Mouse (Mus musculus) forebrain, embryonic 14.5 days (tissue): ENCODE results near the gene Zfp346. TPM values are rescaled to one million over a fixed set of nuclear protein-coding genes. Genes with fewer than 3 reads are reported as not detected.

Experiments used
- ATAC-seq: fragments of 200-750 bp; cut with Nextera tagmentation; 2 replicates; pipeline ENCODE4 v1.8.0; 2017; ENCODE audit warnings: mild to moderate bottlenecking, moderate library complexity
- DNase-seq: peaks from one replicate; pipeline ENCODE4 v3.0.0-alpha.2; 2015; ENCODE audit warnings: low spot score
- H3K27ac ChIP-seq: fragments of 300-500 bp; sonication (generic); 2 replicates; pipeline ENCODE4 v1.5.1; 2014; ENCODE audit warnings: low read depth, mild to moderate bottlenecking, control low read depth, low read length, moderate library complexity
- H3K27me3 ChIP-seq: fragments of 300-500 bp; sonication (generic); replicated peaks from 2 replicates; pipeline ENCODE4 v1.6.1; 2014; ENCODE audit warnings: low read length, control low read depth, mixed read lengths; ENCODE audit not compliant: control insufficient read depth, insufficient read depth
- H3K36me3 ChIP-seq: fragments of 300-500 bp; sonication (generic); 2 replicates; pipeline ENCODE4 v1.6.1; 2014; ENCODE audit warnings: low read length, control low read depth; ENCODE audit not compliant: control insufficient read depth, insufficient read depth
- H3K4me1 ChIP-seq: fragments of 300-500 bp; sonication (generic); 2 replicates; pipeline ENCODE4 v1.6.1; 2014; ENCODE audit warnings: antibody characterized with exemption, low read length, control low read depth; ENCODE audit not compliant: control insufficient read depth, insufficient read depth
- H3K4me2 ChIP-seq: fragments of 300-500 bp; sonication (generic); 2 replicates; pipeline ENCODE4 v1.6.1; 2014; ENCODE audit warnings: mild to moderate bottlenecking, control low read depth, low read length
- H3K4me3 ChIP-seq: fragments of 300-500 bp; sonication (generic); 2 replicates; pipeline ENCODE4 v1.5.1; 2014; ENCODE audit warnings: low read depth, low read length, control low read depth
- H3K9ac ChIP-seq: fragments of 300-500 bp; sonication (generic); 2 replicates; pipeline ENCODE4 v1.6.1; 2014; ENCODE audit warnings: mild to moderate bottlenecking, low read length, control low read depth, moderate library complexity
- H3K9me3 ChIP-seq: fragments of 300-500 bp; sonication (generic); replicated peaks from 2 replicates; pipeline ENCODE4 v1.6.1; 2016; ENCODE audit warnings: low read length, control low read depth, mixed read lengths; ENCODE audit not compliant: control insufficient read depth
- WGBS: fragments of 180-500 bp; shearing (Covaris S2); extraction: QIAGEN DNeasy Blood & Tissue Kit; methylation state at CpG from one replicate; pipeline ENCODE4 v1.1.7; 2014; 5-methylcytosine and 5-hydroxymethylcytosine counted together
- polyA plus RNA-seq: library from polyadenylated mRNA; unstranded; fragments of >200 nt; fragmentation: Nextera tagmentation; extraction: Ambion mirVana; gene quantifications from 2 replicates; pipeline ENCODE4 v1.2.1, GENCODE M21; 2014

Gene Zfp346
- polyA plus RNA-seq, 1 experiment from 2014 or later: 20.3 TPM

DNA sequence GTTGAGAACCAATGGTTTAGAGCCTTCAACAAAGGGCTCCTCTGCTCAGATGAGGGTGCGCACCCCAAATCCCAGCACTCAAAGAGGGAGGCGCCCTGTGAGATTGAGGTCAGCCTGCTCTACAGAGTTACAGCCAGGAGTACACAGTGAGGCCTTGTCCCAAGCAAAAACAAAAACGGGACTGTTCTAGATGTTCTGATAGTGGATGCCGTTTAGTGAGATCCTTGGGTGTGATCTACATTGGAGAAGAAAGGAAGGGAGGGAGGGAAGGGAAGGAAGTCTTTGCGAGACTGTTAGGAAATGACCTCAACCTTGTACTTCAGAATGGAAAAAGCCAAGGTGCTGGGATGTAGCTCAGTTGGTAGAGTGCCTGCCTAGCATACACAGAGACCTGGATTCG is 71.2 kb downstream of the Zfp346 start:
- no peaks in the 10 kb centered on the region for H3K36me3 ChIP-seq
- ATAC-seq: no peak
- H3K27ac ChIP-seq: no peak overlapping the region
- H3K4me3 ChIP-seq: no peak overlapping the region
- 97% methylated on average over 6 of the region's 6 CpGs for WGBS
- H3K9me3 ChIP-seq: no peaks in the 10 kb centered on the region
- H3K4me1 ChIP-seq: peaks cover 9% of the 10 kb centered on the region
- H3K27me3 ChIP-seq: no peaks in the 10 kb centered on the region
- H3K4me2 ChIP-seq: no peak overlapping the region
- H3K9ac ChIP-seq: no peak overlapping the region
- DNase-seq: no peak

GRCm38 (mm10) chr13:55177903-55178496 is 72.9 kb downstream of the Zfp346 start:
- Histone ChIP-seq H3K36me3 (no peaks in the 10 kb centered on the region), H3K4me1 (no peaks in the 10 kb centered on the region; the same call in 1 of the 2 replicates), H3K9ac (no peak overlapping the region), H3K27me3 (no peaks in the 10 kb centered on the region), H3K9me3 (no peaks in the 10 kb centered on the region), H3K27ac (no peak overlapping the region), H3K4me2 (no peak overlapping the region), H3K4me3 (no peak overlapping the region)
- WGBS: 61% methylated on average over 4 of the region's 4 CpGs
- ATAC-seq: no peak
- no peak for DNase-seq

DNA sequence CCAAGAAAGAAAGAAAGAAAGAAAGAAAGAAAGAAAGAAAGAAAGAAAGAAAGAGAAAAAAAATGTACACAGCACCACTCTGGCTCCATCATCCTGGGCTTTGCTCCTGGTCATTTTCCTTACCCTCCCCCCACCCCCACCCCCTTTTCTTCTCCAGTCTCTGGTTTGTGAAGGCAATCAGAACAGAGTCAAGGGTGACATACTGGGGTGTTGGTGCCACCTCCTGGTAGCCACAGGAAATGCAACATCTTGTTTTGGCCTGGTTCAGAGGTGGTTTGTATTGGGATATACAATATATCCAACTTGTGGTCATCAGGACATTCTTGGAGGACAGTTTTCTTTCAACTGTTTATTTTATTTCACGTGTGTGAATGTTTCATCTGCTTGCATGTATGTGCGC is 73.4 kb downstream of the Zfp346 start:
- ATAC-seq (peak; percentile 25; the same call in 1 of the 2 replicates), DNase-seq (peak; percentile 77)
- no peaks in the 10 kb centered on the region for H3K27me3 ChIP-seq
- H3K36me3 ChIP-seq: no peaks in the 10 kb centered on the region
- no peak overlapping the region for H3K4me2 ChIP-seq
- no peaks in the 10 kb centered on the region; the same call in 1 of the 2 replicates for H3K4me1 ChIP-seq
- no peaks in the 10 kb centered on the region for H3K9me3 ChIP-seq
- no peak overlapping the region for H3K4me3 ChIP-seq
- WGBS: 34% methylated on average over 2 of the region's 2 CpGs
- no peak overlapping the region for H3K9ac ChIP-seq
- no peak overlapping the region for H3K27ac ChIP-seq

GRCm38 (mm10) chr13:55179591-55179990 is 74.5 kb downstream of the Zfp346 start:
- ATAC-seq: no peak
- H3K9ac ChIP-seq: no peak overlapping the region
- WGBS: 80% methylated on average over 3 of the region's 3 CpGs
- H3K9me3 ChIP-seq: no peaks in the 10 kb centered on the region
- H3K27ac ChIP-seq: no peak overlapping the region
- H3K36me3 ChIP-seq: no peaks in the 10 kb centered on the region
- no peak overlapping the region for H3K4me2 ChIP-seq
- no peak overlapping the region for H3K4me3 ChIP-seq
- no peaks in the 10 kb centered on the region; the same call in 1 of the 2 replicates for H3K4me1 ChIP-seq
- H3K27me3 ChIP-seq: no peaks in the 10 kb centered on the region
- DNase-seq: peak; percentile 54

GRCm38 (mm10) chr13:55181786-55182172 is 76.7 kb downstream of the Zfp346 start:
- 69% methylated on average over 2 of the region's 2 CpGs for WGBS
- no peaks in the 10 kb centered on the region for H3K27me3 ChIP-seq
- H3K4me2 ChIP-seq: peak overlapping the region; percentile 41
- H3K9me3 ChIP-seq: no peaks in the 10 kb centered on the region
- DNase-seq (no peak), ATAC-seq (0 out of 2 replicates have a peak, but pooled peaks have one; percentile 27)
- no peak overlapping the region for H3K27ac ChIP-seq
- H3K36me3 ChIP-seq: no peaks in the 10 kb centered on the region
- no peaks in the 10 kb centered on the region; the same call in 1 of the 2 replicates for H3K4me1 ChIP-seq
- no peak overlapping the region; the same call in 1 of the 2 replicates for H3K9ac ChIP-seq
- peak overlapping the region; percentile 15; the same call in 1 of the 2 replicates for H3K4me3 ChIP-seq

GRCm38 (mm10) chr13:55182173-55182894 is 77.2 kb downstream of the Zfp346 start:
- peak overlapping the region; percentile 54 for H3K9ac ChIP-seq
- ATAC-seq (peak; percentile 80), DNase-seq (peak; percentile 77)
- WGBS: 4% methylated on average over 23 of the region's 23 CpGs
- H3K9me3 ChIP-seq: no peaks in the 10 kb centered on the region
- H3K27me3 ChIP-seq: no peaks in the 10 kb centered on the region
- H3K4me2 ChIP-seq: peak overlapping the region; percentile 41
- H3K27ac ChIP-seq: peak overlapping the region; percentile 63; the same call in 1 of the 2 replicates
- H3K36me3 ChIP-seq: no peaks in the 10 kb centered on the region
- H3K4me3 ChIP-seq: peak overlapping the region; percentile 15
- no peaks in the 10 kb centered on the region; the same call in 1 of the 2 replicates for H3K4me1 ChIP-seq

DNA sequence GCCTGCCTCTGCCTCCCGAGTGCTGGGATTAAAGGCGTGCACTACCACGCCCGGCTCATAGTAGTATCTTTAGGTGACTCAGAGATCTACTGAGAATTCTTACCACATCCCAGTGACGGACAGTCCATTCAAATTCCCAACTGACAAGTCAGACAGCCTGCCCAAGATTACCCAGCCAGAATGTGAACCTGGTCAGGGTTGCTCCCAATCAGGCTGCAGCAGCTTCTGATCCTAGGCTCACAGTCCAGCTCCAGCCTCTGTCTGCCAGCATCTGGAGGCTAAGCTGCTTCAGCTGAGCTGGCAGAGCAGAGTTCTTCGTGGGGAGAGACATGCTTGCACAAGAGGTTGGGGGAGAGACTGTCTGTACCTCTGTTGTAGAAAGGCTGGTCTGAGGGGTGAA is 78.3 kb downstream of the Zfp346 start:
- no peaks in the 10 kb centered on the region; the same call in 1 of the 2 replicates for H3K4me1 ChIP-seq
- WGBS: 88% methylated on average over 6 of the region's 6 CpGs
- no peaks in the 10 kb centered on the region for H3K27me3 ChIP-seq
- ATAC-seq (no peak), DNase-seq (no peak)
- H3K4me3 ChIP-seq: no peak overlapping the region
- no peaks in the 10 kb centered on the region for H3K36me3 ChIP-seq
- no peak overlapping the region for H3K9ac ChIP-seq
- no peak overlapping the region for H3K4me2 ChIP-seq
- H3K27ac ChIP-seq: no peak overlapping the region
- H3K9me3 ChIP-seq: no peaks in the 10 kb centered on the region
